Mouse (Mus musculus) testis, postnatal 14 days (tissue): ENCODE data around the gene 1700001C19Rik.
"Not testable (repeated sequence)": the region's sequence is repeated elsewhere in the genome, so short reads cannot be mapped to it uniquely, and the experiment has no call there.

ENCODE experiments used
- DNase-seq: peaks from one replicate; pipeline ENCODE4 v3.0.0; 2021; ENCODE audit warnings: low spot score

Gene 1700001C19Rik

GRCm38 (mm10) chr17:47430815-47431214 is 6.4 kb downstream of the 1700001C19Rik start:
- no peak for DNase-seq

- no peak for DNase-seq
These were observed 8.3 kb downstream of the 1700001C19Rik start for GRCm38 (mm10) chr17:47428831-47429304.

GRCm38 (mm10) chr17:47427316-47427715 is 9.9 kb downstream of the 1700001C19Rik start:
- no peak for DNase-seq

DNA sequence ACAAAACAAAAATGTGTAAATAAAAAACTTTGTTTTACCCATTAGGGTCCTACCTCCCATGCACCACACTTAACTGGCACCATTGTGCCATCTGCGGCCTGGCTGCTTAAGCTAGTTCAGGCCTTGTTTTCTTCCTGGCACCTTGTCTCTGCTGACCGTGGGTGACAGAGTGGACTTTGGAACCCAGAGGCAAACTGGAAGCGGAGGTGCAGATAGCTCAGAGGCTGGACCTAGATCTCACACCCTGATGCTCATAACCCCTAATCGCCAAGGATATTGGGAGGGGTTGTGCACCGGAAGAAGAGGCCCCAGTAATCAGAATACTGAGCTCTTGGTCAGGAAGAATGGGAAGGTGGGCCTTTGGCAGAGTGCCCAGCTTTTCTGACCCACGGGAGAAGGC is 13.0 kb downstream of the 1700001C19Rik start:
- no peak for DNase-seq

GRCm38 (mm10) chr17:47422616-47423015 is 14.6 kb downstream of the 1700001C19Rik start:
- DNase-seq: not testable (repeated sequence)

- DNase-seq: no peak
These were observed 15.6 kb downstream of the 1700001C19Rik start for GRCm38 (mm10) chr17:47421566-47421965.

DNA sequence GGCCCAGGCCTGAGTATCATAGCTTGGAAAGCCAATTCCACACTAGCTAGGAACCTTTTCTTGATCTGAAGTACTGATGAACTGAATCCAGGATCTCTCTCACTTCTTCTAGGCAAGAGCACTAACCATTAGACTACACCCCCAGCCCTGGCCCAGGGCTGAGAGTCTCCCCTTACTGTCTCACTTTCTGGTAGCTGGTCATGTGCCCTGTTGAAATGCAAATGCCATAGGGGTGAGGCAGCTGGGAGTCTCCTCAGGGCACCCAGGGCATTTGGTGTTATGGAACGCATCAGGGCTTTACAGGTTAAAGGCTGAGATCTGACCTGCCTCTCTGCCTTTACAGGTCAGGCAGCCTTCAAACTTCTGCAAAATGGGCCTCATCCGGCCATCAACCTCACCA is 17.0 kb downstream of the 1700001C19Rik start:
- DNase-seq: no peak

DNA sequence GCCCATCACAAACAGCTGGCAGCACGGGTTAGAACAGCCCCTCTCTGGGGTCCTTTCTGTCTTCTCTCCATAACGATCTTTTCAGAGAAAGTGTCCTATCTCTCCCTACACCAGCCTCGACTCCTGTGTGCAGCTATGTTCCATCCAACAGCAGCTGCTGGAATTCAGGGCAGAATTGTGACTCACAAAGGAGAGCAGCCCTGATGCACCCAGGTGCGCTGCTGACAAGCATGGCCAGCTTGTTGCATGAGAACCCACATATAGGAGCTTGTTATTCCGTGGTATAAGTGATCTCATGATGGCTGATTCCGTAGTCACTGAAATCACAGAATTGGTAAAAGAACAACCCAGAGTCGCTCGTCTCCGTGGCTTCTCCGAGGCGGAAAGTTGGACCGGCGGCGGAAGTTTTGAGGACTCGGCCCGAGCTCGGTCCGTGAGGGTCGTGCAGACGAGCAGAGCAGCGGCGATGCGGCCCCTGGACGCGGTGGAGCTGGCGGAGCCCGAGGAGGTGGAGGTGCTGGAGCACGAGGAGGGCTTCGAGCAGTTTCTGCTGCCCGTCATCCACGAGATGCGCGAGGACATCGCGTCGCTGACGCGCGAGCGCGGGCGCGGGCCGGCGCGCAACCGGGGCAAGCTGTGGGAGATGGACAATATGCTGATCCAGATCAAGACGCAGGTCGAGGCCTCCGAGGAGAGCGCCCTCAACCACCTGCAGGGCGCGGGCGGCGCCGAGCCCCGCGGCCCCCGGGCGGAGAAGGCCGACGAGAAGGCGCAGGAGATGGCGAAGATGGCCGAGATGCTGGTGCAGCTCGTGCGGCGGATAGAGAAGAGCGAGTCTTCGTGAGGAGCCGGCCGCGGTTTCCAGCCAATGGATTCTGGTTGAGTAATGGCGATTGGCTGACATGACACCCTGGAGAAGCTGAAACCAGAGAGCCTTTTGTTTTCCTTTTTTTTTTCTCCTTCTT is 27.0 kb downstream of the 1700001C19Rik start:
- DNase-seq: not testable (repeated sequence)

DNA sequence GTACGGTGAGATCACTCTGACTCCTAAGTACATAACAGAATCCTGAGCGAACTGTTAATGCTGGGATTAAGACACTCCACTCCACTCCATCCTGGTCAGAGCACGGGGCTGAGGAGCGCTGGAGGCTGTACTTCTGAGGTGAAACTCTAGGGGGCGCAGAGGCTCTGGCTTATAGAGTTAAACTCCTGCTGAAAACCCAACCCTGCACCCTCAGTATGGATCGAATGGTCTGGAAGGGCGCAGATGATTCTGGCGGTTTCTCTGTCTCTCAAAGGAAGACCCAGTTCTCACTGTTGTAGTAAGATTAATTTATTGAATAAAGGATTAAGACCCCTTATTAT is 28.6 kb downstream of the 1700001C19Rik start:
- peak; percentile 64 for DNase-seq

DNA sequence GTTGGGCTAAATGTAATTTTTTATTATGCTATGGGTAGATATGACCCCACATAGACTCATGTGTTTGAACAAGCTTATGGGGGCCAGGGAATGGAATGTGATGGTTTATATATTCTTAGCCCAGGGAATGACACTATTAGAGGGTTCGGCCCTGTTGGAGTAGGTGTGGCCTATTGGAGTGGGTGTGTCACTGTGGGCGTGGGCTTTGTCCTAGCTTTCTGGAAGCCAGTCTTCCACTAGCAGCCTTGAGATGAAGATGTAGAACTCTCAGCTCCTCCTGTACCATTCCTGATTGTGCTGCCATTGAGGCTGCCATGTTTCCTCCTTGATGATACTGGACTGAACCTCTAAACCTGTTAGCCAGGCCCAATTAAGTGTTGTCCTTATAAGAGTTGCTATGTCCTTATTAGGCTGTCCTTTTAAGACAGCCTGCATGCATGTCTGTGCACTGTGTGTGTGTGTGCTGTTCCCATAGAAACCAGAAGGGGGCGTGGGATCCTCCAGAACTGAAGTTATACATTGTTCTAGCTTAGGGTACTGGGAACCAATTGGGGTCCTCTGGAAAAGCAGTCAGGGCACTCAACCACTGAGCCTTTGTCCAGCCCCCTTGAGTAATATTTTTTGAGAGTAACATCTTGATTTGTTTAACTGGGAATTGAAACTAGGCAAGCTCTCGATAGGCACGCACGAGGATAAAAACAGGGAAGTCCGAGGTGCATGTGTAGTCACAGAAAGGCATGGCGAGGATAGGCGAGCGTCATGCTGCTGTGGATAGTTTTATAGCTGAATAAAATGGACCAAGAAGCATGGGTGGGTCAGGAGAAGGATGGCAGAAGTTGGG is 29.2 kb downstream of the 1700001C19Rik start:
- DNase-seq: no peak

- DNase-seq: no peak
These were observed 36.7 kb downstream of the 1700001C19Rik start, which contains the start of gene Guca1a for GRCm38 (mm10) chr17:47400451-47400850. Guca1a (minus strand) TSS chr17:47400584.

DNA sequence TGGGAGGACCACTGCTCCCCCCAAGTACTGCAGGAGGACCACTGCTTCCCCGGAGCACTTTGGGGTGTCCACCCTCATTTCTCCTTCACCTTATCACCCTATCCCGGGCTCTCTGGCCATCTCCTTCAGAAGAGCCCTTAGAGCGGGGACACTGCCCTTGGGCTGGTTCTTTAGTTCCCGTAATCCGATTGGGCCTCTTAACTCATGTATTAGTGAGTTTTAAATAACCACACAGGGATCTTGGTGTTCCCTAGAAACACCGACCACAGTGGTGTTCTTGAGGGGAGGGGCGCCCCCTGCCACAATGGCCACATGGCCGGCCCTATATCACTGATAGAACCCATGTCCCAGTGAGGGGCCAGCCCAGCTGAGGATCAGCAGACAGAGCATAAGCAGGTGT is 38.1 kb downstream of the 1700001C19Rik start:
- no peak for DNase-seq

- peak; percentile 68 for DNase-seq
These were observed 41.7 kb downstream of the 1700001C19Rik start for GRCm38 (mm10) chr17:47395376-47395913.

GRCm38 (mm10) chr17:47394223-47394869 is 42.8 kb downstream of the 1700001C19Rik start:
- DNase-seq: no peak

DNA sequence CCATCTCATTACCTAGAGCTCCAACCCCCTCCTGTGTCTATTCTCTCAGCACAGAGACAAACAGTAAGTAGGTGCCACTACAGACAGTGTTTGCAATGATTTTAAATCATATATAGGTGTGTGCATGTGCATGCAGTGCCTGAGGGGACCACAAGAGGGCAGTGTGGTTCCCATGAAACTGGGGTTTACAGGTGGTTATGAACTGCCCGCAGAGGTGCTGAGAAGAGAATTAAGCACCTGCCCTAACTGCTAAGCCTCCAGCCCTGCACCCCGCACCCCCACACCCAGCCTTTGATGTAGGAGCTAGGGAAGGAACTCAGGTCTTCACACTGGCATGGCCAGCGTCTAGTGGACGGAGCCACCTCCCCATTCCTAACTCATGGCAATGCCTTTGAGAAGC is 50.5 kb downstream of the 1700001C19Rik start:
- DNase-seq: peak; percentile 54

- DNase-seq: no peak
These were observed 52.0 kb downstream of the 1700001C19Rik start, which contains the start of gene Guca1b for GRCm38 (mm10) chr17:47385145-47385544. Guca1b (plus strand) TSS chr17:47385393.

DNA sequence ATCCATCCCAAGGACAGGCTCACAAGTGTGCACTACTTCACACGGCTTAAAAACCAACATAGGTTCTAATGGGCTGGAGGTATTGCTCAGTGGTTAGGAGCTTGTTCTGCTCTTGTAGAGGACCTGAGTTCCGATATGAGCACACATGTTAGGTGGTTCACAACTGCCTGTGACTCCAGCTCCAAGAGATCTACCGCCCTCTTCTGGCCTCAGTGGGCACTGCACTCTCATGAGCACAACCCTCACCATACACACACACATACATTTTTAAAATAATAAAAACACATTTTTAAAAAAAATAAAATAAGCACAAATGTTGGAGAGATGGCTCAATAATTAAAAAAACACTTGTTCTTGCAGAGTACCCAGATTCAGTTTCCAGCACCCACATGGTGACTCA is 53.1 kb downstream of the 1700001C19Rik start:
- no peak for DNase-seq

DNA sequence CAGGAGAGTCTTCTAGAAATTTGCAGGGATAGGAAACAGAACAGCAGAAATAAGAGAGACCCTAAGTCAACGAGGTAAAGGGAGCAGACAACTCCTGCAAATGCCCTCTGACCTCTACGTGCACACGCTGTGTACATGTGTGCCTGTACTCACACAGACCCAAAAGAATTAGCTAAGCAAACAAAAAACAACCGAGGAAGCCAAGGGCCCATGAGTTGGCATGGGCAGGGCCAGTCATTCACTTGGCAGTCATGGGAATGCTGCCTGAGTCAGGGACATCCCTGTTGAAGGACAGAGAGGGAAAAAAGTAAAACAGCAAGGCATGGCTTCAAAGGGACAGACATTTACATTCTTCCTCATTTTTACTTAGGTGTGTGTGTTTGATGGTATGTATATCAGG is 53.9 kb downstream of the 1700001C19Rik start:
- DNase-seq: no peak

- DNase-seq: no peak
These were observed 55.3 kb downstream of the 1700001C19Rik start for GRCm38 (mm10) chr17:47381917-47382316.

DNA sequence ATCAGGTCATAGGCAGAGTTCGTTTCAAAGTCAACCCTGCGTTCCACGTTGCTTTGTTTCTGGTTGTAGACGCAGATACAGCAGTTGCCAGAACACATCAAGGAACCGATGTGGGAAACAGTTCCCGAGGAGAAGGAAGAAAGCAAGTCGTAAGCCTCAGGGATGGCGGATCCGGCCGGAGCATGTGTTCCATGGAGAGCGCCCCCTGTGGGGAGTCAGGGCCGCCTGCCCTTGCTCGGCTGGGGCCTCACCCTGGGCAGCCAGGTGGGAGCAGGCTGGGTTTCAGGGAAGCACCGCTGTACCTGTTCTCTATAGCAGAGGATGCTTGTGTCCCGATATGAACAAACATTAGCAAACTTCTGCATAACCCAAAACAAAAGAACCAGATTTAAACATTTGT is 59.0 kb downstream of the 1700001C19Rik start:
- no peak for DNase-seq

DNA sequence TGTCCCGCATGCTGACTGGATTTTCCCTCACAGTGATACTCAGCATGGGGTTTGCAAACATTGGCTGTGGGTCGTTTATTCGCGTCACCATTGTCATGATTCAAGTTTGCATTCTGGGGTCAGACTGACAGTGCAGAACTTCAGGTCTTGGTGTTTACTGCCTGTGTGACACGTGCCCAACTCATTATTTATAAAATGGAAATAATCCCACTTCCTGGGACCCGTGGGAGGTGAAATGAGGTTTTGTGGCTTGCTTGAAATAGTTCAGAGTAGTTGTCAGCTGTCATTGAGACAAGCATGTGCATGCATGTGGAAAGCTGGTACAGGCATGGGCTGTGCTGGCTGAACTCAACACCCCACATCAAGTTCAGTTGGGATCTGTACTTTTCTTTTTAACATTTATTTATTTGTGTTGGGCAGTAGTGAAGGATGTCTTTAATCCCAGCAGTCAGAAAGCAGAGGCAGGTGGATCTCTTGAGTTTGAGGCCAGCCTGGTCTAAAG is 60.3 kb downstream of the 1700001C19Rik start:
- no peak for DNase-seq

DNA sequence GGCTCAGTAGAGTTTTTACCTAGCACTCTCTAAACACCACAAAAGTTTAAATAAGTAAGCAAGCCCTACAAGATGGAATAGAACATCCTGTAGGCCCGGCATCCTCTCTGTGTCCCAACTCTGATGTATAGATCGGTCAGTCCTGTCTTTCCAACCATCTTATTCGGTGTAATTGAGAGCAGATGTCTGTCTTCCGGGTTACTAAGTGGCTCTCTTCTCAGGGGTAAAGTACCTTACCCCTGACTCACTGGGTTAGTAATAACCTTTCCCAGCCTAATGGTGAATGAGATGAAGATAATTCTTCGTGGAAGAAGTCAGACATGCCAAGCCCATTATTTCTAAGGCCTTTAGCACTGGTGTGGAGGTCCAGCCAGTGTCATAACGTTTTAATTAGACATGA is 63.2 kb downstream of the 1700001C19Rik start:
- DNase-seq: no peak
